Mouse (Mus musculus): ENCODE results near the gene Hnrnpll.

DNA sequence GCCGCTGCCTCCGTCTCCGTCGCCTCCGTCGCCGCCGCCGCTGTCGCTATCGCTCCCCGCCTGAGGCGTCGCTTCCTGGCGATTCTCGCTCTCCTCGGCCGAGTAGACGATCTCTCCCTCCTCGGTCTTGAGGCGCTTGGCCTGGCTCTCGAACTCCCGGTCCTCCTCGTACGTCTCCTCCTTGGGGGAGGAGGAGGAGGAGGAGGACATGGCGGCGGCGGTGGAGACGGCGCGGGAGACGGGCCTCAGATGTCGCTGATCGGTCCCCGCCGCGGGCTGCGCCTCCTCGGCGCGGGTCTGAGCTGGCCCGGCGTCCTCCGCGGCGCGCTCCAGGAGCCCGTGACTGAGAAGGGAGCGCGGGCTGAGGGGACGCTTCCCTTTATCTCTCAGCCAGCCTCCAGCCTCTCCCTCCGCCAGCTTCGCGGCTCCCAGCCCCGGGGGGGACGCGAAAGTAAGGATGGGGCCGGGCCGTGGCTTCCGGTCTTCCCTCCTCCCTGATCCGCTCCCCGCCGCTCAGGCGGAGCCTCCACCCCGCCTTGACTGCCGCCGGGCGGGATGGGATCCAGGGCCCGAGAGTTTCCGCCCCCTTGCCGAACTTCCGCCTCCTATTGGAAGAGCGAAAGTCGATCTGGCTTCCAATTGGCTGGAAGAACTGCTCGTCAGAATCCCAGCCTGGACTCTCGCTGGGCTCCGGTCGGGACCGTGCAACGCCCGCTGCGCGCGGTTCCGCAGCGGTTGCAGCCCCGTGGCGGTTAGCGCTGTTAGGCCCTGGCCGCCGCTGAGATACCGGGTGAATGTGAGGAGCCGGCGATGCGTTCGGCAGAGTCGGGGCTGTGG is at the start of gene Hnrnpll:
- peak; percentile 80 for TF ChIP-seq POLR2A (IDR thresholded peaks at IDR 0.05; ENCODE audit: borderline replicate concordance, extremely low read depth, insufficient read depth, insufficient read length, poor library complexity, severe bottlenecking)
- no peak for TF ChIP-seq CTCF (IDR thresholded peaks at IDR 0.05; ENCODE audit: borderline replicate concordance, extremely low read depth, insufficient read depth, insufficient read length)
